Mouse (Mus musculus): ENCODE results near the gene Tbc1d9b. TPM values are rescaled to one million over a fixed set of nuclear protein-coding genes. Genes with fewer than 3 reads are reported as not detected.
"Not testable (repeated sequence)": the region's sequence is repeated elsewhere in the genome, so short reads cannot be mapped to it uniquely, and the experiment has no call there.

The Tbc1d9b gene
- 10 to 100 TPM; 40.2 to 45.6 TPM for total RNA-seq (2021)
- long read RNA-seq, experiment 1, full-length matches to known transcripts = 46 of 72 reads
- long read RNA-seq, experiment 1, partial matches to known transcripts = 16 of 72 reads
- long read RNA-seq, experiment 1, other reads (novel, unspliced or antisense) = 10 of 72 reads
- long read RNA-seq, experiment 2, full-length matches to known transcripts = 17 of 35 reads
- long read RNA-seq, experiment 2, partial matches to known transcripts = 5 of 35 reads
- long read RNA-seq, experiment 2, other reads (novel, unspliced or antisense) = 13 of 35 reads

DNA sequence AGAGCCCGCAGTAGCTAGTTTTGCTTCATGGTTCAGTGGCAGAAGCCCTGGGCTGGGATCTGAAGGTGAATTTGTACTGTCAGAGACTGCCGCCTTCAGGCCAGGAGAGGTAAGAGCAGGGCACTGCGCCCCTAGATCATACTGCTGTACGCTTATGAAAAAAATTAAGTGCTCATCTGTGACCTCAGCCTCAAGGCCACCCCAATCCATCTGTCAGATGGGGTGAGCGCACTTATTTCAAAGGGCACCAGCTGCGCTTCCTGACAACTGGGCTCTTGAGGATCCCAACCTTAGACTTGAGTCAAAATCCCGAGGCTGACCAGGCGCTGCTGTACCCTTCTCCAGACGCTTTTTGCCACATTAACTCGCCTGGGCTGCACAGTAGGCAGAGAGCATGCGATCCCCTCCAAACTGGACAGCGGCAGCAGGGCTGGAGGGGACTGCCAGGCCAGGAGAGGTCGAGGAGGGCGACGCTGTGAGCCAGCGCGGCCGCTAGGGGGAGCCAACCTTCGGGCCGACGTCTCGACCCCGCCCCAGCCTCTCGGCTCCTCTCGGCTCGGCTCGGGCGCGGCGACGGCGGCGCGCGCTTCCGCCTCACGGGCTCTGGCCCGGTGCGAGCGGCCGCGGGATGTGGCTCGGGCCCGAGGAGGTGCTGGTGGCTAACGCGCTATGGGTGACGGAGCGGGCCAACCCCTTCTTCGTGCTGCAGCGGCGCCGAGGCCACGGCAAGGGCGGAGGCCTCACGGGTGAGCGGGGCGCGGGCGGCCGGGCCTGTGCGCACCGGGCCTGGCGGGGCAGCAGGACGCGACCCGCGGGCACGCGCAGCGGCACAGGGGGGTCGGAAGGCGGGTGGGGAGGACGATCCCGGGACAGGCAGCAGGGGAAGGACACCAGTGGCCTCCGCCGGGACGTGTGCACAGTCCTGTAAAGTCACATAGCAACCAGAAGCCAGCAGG is at the start of gene Tbc1d9b:
TSS of gene Tbc1d9b (plus strand) at position 586 of the 956 bp plus-strand sequence.
- peak; percentile 92 for DNase-seq

DNA sequence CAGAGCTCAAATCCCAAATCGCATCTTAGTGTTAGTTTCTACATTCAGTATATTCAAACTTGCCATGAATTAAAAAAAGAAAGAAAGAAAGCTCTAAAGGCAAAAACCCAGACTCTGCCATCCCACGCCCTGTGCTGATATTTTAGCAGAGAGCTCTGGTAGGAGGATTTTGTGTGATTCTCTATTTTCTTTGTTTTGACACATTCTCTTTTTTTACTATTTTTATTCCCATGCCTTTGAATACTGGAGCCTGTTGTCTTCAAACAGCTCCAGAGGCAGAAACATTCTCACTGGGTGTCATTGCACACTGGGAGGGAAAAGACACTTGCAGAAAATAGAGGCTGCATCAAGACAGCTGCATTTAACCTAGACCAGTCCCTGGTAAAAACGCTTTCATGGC is 45.0 kb upstream of the Tbc1d9b start:
- no peak for DNase-seq

DNA sequence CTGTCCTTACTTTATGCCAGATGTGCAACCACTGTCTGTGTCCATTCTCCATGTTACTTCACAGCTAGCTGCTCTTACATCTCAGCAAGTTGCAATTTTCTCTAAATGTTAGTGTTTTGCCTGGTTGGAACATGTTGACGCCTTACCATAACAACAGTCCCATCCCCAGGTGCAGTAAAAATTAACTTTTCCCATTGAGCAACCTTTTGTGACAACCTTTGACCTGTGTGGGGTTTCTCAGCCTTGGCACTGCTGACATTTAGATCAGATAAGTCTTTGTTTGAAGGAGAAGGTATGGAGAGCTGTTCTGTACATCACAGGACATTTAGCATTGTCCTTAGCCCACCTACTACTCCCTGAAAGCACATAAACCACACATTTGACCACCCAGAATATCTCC is 41.4 kb upstream of the Tbc1d9b start:
- no peak for DNase-seq

DNA sequence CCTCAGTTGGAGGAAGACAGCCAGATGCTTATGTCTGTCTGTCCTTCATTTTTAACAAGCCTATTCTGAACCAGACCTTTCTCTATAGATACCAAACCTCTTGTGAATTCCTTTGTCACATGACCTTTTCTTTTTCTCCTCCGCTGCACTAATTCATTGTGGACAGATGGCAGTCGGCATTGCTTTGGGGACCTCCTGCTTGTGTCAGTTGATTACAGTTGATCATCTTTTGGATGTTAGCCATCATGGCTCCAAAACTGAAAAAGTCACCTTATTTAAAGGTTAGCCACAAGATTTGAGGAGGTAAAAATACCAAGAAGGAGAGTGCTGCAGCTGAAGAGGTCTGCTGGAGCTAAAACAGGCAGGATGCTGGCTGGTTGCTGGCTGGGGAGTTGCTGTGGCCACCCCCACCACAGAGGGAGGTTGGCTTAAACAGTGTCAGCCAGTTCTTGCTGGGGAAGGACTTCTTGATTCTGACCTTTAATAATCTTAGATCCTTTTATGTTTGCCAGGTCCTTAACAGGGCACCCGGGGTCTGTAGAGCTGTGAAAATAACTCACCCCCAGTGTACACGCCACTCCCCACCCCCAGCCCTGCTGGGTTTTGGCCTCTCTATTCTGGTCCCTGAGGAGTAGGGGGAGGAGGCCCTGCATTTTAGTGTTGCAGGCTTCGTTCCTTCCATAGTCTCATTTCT is 40.1 kb upstream of the Tbc1d9b start:
- DNase-seq = no peak

DNA sequence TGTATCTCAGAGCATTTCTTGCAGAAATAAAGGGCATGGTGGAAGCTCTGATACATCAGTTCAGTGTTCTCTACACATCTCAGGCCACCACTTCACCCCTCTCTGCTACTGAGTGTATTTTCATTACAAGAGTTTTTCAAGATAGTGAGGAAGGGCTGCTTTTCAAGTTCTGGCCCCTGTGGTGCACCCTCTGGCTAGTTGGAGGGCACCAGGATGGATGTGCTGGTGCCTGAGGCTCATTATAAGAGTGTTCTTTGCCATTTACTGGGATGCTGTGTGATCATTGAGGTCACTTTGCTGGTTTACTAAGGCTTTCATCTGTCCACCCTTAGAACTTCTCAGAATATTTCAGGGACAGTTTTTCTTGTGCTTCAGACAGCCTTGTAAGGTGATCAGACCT is 39.5 kb upstream of the Tbc1d9b start:
- DNase-seq = no peak

DNA sequence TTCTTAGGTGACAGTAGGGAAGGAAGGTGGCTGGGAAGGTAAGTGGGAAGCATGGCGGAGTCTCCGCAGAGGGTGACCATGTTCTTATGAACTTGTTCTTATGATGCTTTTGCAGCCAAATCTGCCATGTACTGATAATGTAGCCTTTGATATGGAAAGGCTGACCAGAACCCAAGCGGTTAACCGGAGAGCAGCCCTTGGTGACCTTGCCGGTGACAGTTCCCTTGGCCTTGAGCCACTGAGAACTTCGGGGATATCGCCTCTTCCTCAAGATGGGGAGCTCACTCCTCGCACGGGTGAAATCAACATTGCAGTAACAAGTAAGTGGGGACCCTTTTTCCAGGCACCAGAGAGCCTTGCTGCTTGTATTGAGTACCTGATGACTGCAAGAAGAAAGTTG is 35.5 kb upstream of the Tbc1d9b start:
- no peak for DNase-seq

DNA sequence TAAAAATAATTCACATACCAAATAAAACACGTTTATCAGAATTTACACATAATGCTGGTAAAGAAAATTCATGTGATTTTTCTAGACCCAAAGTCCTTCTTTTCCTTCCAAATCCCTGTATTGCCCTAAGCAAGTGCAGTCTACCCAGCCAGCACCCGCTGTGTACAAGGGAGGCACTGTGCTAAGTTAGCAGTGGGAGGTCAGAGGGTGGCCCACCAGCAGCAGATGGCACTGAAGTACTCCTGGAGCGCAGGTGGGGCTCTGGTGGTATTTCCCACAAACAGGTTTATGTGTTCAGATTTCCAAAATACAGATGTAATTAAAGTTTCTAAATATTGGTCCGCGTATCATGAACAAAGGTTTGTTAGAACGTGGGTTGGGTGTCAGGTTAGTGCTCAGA is 34.1 kb upstream of the Tbc1d9b start:
- no peak for DNase-seq

DNA sequence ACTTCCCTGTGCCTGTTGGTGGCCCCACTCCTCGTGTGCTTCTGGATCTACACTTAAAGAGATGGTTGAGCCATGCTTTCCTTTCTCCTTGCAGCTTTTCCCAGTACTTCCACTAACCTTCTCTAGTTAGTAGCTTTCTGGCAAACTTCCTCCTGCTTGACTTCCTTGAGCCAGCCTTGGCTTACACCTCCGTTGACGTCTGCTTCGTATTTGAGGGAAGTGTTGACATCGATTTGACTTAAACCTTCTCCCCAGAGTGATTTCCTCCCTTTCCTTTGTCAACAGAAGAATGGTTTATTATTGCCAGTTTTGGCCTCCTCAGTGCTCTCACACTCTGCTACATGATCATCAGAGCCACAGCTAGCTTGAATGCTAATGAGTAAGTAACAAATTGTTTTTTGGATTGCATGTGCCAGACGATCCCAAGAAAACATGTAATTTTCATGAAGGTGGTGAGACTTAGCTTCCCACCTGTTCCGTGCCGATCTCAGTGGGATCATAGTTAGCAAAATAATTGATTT is 32.2 kb upstream of the Tbc1d9b start:
- peak; percentile 48 to 65 for DNase-seq

DNA sequence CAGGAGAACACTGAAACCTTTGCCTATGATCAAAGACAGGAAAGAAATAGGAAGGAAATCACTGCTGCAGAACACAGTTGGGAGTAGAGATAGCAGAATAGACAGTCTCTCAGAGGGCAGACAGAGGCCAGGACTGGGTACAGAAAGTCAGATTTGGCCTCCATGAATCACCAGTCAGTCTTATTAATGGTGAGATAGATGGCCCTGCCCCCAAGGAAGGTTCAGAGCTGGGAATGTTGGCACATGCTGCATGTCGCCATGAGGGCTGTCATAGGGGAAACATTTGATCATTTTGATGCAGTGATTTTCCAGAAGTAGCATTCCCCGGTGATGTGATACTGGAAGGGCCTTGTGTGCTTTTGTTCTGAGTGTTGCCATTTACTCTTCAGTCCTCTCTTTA is 31.5 kb upstream of the Tbc1d9b start:
- DNase-seq = no peak

DNA sequence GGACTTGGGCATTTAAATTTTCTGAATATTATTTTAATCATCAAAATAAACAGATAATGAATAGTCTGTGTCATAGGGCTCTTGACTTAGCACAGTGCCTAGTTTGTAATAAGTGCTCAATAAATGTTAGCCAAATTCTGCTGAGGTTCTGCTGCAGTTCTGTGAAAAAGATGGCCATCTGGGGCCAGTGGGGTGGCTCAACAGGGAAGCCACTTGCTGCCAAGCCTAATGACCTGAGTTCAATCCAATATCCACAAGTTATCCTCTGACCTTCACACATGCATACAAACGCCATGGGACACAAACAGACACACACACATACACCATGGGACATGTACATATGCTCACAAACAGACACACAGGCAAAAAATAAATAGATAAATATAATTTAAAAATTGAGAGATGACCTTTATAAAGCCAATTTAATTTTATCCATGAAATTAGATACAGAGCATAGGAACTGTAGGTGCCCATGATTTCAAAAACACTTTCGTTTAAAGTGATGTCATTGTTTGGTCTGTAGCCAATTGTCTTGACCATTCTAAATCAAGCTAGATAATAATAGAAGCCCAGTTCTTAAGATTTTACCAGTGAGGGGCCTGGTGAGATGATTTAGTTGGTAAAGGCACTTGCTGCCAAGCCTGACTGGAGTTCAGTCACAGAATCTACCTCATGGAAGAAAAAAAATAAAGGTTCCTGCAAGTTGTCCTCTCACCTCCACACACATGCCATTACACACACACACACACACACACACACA is 30.5 kb upstream of the Tbc1d9b start:
- no peak for DNase-seq

DNA sequence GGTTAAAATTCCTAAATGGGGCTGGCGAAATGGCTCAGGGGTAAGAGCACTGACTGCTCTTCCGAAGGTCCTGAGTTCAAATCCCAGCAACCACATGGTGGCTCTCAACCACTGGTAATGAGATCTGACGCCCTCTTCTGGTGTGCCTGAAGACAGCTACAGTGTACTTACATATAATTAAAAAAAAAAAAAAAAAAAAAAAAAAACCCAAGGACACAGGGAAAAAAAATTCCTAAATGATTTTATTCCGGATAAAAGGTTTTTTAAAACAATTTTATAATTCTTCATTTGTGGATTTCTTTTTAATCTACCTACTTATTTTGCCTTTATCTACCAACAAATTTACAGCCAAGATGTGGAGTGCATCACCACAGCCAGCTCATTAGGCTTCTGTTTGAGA is 29.2 kb upstream of the Tbc1d9b start:
- not testable (repeated sequence) for DNase-seq

DNA sequence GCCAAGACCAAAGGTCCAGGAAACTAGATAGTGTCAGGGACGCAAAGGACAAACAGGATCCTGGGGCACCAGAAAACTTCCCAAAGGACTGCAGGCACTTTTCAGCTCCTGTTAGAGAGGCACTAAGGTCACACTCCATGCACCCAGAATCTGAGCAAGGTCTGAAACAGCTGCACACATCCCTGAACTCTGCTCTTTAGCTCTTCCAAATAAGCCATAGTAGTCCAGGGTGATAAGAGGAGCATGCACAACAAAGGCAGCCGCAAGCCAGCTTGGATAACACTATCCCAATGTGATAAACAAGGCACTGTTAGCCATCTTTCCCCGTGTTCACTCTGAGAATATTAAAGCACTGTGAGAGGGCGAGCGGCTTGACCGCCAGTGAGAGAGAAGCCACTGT is 27.2 kb upstream of the Tbc1d9b start:
- no peak for DNase-seq

DNA sequence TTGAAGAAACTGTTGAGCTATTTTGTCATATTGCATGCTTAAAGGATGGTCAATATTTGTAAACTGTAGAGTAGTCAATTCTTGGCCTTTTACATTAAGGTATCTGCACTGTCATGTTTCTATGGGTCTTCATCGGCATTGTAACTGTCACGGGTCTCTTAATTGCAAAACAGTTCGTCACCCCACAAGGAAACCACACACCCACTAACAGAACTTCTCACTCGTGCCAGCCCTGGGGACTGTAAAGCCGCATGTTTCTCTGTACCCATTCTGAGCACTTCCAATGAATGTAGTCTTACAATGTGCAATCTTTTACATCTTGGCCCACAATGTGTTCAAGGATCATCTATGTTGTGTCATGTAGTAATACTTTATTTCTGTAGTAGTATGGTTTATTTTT is 26.0 kb upstream of the Tbc1d9b start:
- no peak for DNase-seq

DNA sequence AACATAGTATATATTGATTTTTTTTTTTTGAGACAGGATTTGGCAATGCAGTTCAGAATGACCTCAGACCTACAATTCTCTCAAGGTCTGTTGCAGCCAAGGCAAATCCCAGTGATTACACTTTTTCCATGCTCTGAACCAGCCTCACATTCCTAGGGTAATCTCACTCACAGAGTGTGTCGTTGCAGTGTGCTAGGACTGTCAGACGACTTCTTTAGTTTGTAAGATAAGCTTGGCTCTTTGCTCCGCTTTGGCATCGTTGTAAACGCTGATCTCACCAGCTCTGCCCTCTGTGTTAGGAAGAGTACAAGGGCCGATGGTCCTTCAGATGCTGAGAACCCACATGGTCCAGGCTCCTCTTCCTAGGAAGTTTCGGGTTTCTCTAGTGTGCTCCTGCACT is 25.2 kb upstream of the Tbc1d9b start:
- DNase-seq = no peak

DNA sequence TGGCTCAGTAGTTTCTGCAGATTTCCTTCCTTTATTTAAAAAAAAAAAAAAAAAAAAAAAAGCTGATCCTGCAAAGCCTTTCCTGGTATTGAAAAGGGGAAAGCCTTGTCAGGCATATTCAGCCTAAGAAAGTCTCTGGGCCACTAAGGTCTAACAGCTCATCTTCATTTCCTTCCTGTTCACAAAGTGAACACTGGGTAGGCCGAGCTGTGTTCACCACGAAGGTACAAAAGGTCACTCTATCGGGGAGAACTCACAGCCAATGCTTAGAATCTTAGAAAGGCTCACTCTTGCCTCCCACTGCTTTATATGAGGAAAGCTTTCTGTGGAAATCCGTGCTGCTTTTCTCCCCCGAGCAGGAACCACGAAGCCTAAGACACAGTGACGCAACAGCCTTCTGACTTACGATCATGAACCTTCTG is 22.4 kb upstream of the Tbc1d9b start:
- DNase-seq = peak; percentile 45 to 68

DNA sequence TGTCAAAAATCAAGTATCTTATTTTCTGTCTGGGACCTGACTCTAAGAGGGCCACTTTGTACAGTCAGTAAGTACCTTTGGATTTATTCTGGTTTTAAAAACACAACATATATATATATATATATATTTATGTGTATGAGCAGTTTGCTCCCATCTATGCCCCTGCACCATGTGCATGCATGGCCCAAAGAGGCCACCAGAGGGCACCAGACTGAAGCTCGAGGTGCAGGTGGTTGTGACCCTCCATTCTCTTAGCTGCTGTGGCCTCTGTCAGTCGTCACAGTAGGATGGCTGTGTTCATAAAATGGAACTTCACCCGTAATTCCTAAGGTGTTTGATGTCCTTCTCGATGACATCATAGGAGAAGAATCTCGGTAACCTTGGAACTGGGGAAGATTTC is 16.9 kb upstream of the Tbc1d9b start:
- peak; percentile 71 to 87 for DNase-seq

DNA sequence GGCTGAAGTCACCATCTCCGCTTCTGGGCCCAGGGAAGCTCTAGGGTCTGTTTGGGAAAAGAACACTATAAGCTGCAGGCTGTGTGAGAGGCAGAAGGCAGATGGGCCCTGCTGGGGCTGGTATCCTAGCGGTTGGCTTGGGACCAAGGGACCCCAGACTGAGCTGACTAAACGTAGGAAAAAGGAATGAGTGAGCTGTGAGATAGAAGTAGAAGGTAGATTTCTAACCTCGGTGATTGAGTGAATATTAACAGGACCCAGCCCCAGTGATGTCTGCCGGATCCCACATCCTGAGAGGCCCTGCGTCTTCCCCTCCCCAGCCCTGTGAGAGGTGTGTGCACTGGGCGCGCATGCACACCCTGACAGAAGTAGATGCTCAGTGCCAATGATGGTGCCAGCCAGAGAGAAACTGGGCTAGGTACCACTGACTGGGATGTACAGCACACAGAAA is 8.5 kb upstream of the Tbc1d9b start:
- no peak for DNase-seq

DNA sequence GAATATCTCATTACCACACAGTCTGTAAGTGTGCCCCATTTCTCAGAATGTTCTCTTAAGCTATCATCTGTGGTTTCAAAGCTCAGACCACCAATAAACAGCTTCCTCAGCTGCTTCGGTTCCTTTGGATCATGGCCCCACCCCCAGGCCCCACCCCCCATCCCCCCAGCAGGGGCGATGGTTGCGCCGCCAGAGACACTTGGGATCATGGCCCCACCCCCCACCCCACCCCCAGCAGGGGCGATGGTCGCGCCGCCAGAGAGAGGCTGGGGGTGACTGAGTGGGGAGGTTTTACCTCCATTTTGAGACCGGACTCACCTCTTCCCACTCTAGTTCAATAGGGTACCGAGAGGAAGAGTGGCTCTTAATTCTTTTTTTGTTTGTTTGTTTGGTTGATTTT is 3.4 kb upstream of the Tbc1d9b start:
- DNase-seq = no peak

DNA sequence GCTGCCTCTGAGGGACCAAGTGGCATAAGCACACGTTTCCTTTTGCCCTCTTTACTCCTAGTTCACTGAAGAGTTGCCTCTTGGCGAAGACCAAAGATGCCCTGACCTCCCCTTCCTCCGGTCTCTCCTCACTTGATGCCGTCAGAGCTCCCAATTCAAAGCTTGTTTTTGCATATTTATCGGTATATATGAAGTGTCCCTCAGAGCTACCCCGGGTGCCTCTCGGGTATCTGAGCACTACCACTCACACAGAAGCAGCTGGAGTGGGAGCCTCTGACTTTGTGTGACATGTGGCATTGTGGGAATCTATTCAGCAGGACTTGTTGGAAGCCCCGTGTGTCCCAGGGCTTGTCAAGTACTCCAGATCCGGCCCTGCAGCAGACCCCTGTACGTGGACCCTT is 605 bp downstream of the Tbc1d9b start:
- no peak for DNase-seq

DNA sequence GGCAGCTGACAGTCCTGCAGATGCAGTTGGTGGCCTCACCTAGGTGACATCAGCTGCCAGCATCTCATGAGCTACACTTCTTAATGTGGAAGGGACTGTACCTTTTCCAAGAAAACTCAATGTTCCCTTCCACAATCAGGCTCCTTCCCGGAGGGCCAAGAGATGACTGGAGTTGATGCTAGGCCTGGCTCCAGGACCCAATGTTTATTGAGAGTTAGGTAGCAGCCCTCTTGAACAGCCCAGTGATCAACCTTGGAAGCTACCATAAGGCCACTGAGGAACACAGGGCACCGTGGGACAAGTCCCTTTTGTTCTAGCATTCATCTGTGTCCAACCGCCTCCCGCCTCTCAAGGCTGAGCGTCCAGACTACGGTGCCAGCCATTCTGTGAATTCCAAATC is 1.1 kb downstream of the Tbc1d9b start:
- no peak for DNase-seq

DNA sequence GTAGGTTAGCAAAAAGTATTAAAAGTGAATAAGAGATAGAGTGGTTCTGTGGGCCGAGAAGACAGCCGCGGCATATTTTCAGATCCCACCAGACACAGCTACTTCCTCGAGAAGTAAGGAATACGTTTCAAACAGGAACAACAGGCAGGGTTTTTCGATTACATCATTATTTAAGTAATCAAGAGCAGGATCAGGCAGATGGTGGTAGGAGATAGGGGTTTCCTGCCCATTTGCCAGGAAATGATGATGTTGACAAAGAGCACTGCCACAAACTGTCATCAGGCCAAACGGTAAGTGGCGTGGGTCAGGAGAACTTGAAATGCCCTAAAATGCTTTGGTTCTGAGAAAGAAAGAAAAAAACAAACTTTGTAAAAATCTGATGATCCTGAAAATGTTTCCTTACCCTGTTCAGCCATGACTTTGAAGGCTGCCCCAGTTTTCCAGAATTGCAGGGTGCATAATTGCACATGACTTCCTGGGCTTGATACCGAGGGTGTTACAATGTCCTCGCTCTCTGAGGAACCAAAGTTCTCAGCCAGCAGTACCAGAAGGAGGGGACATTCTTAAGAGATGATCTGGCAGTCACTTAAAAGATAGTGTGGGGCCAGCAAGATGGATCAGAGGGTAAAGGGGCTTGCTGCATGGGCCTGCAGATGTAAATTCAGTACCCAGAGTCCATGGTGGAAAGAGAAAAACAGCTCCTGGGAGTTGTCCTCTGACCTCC is 3.1 kb downstream of the Tbc1d9b start:
- peak in 1 of 2 experiments; percentile 41 for DNase-seq

All from heart, adult 18-20 months (tissue).